Mouse (Mus musculus) thymus, adult 2 months (tissue): ENCODE measurements around the gene Actb.

Experiments
- CTCF ChIP-seq: fragments of 200-500 bp; IDR thresholded peaks from 2 replicates; pipeline ENCODE4 v1.5.1; 2012; ENCODE audit warnings: mild to moderate bottlenecking, control low read depth, low read length, moderate library complexity, borderline replicate concordance; ENCODE audit not compliant: control insufficient read depth, poor library complexity, insufficient read depth; ENCODE audit errors: extremely low read depth
- POLR2A ChIP-seq: fragments of 200-500 bp; IDR thresholded peaks from 2 replicates; pipeline ENCODE4 v1.6.1; 2012; ENCODE audit warnings: mild to moderate bottlenecking, low read length, control low read depth, moderate library complexity; ENCODE audit not compliant: control insufficient read depth, poor library complexity, insufficient read depth; ENCODE audit errors: extremely low read depth

- TF ChIP-seq CTCF: no peak
- no peak for TF ChIP-seq POLR2A
Observed at GRCm38 (mm10) chr5:142896192-142896591, 10.4 kb downstream of the Actb start.
